Mouse (Mus musculus) midbrain, embryonic 15.5 days (tissue): Measurements from ENCODE around the gene C5ar1. TPM values are rescaled to one million over a fixed set of nuclear protein-coding genes. Genes with fewer than 3 reads are reported as not detected.
A peak's percentile ranks its signal among the peaks of the same experiment; 100 is the strongest.

ENCODE experiments used
- ATAC-seq: fragments of 200-750 bp; cut with Nextera tagmentation; replicated peaks from 2 replicates; pipeline ENCODE4 v1.8.0; 2017; ENCODE audit warnings: moderate TSS enrichment
- H3K27ac ChIP-seq: fragments of 300-500 bp; sonication (generic); 2 replicates; pipeline ENCODE4 v1.5.1; 2015; ENCODE audit warnings: mild to moderate bottlenecking, inconsistent platforms
- H3K27me3 ChIP-seq: fragments of 300-500 bp; sonication (generic); replicated peaks from 2 replicates; pipeline ENCODE4 v1.6.1; 2015; ENCODE audit warnings: inconsistent platforms
- H3K36me3 ChIP-seq: fragments of 300-500 bp; sonication (generic); replicated peaks from 2 replicates; pipeline ENCODE4 v1.6.1; 2015; ENCODE audit warnings: inconsistent platforms
- H3K4me1 ChIP-seq: fragments of 300-500 bp; sonication (generic); 2 replicates; pipeline ENCODE4 v1.6.1; 2015; ENCODE audit warnings: inconsistent platforms
- H3K4me2 ChIP-seq: fragments of 300-500 bp; sonication (generic); 2 replicates; pipeline ENCODE4 v1.6.1; 2015; ENCODE audit warnings: inconsistent platforms, mild to moderate bottlenecking, moderate library complexity
- H3K4me3 ChIP-seq: fragments of 300-500 bp; sonication (generic); 2 replicates; pipeline ENCODE4 v1.5.1; 2015; ENCODE audit warnings: mild to moderate bottlenecking, inconsistent platforms
- H3K9ac ChIP-seq: fragments of 300-500 bp; sonication (generic); 2 replicates; pipeline ENCODE4 v1.6.1; 2015; ENCODE audit warnings: mild to moderate bottlenecking, inconsistent platforms
- H3K9me3 ChIP-seq: fragments of 300-500 bp; sonication (generic); 2 replicates; pipeline ENCODE4 v1.6.1; 2016; ENCODE audit warnings: inconsistent platforms
- WGBS: fragments of 180-500 bp; shearing (Covaris S2); methylation state at CpG from one replicate; pipeline ENCODE4 v1.1.7; 2015; ENCODE audit warnings: mixed read lengths; 5-methylcytosine and 5-hydroxymethylcytosine counted together
- polyA plus RNA-seq: library from polyadenylated mRNA; unstranded; fragments of >200 nt; fragmentation: Nextera tagmentation; extraction: Ambion mirVana; gene quantifications from 2 replicates; pipeline ENCODE4 v1.2.1, GENCODE M21; 2015

The C5ar1 gene
- polyA plus RNA-seq, 1 experiment from 2014 or later = 1.5 TPM

DNA sequence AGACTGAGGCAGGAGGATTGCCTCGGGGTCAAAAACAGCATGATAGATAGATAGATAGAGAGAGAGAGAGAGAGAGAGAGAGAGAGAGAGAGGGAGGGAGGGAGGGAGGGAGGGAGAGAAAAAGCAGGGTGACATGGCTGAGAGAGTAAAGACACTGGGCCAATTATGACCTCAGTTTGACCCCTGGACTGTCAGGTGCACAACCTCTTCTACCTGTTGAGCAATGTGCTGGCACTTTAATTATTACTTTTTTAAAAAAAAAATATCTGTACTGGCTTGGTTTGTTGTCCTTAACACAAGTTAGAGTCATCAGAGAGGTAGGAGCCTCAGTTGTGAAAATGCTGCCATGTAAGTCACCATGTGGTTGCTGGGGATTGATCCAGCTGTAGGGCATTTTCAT lies 28.5 kb upstream of the C5ar1 start:
- peaks cover 11% of the 10 kb centered on the region for H3K4me1 ChIP-seq
- H3K9ac ChIP-seq = no peak overlapping the region
- H3K27ac ChIP-seq = no peak overlapping the region
- H3K36me3 ChIP-seq = 0 out of 2 replicates have a peak, but pooled peaks cover 3% of the 10 kb centered on the region
- 81% methylated on average over 1 of the region's 1 CpGs for WGBS
- ATAC-seq = no peak
- no peak overlapping the region for H3K4me2 ChIP-seq
- no peaks in the 10 kb centered on the region for H3K9me3 ChIP-seq
- H3K27me3 ChIP-seq = no peaks in the 10 kb centered on the region
- H3K4me3 ChIP-seq = no peak overlapping the region

DNA sequence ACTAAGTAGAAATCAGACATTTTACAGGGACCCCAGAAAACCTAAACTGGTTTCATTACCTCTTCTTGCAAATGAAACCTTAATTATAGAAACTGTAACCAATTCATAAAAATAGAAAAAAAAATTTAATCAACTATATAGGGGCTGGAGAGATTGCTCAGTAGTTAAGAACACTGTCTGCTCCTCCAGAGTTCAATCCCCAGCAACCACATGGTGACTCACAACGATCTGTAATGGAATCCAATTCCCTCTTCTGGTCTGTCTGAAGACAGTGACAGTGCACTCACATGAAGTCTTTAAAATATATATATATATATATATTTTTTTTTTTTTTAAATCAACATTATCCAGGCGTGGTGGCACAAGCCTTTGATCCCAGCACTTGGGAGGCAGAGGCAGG lies 27.7 kb upstream of the C5ar1 start:
- H3K27me3 ChIP-seq = no peaks in the 10 kb centered on the region
- ATAC-seq = no peak

DNA sequence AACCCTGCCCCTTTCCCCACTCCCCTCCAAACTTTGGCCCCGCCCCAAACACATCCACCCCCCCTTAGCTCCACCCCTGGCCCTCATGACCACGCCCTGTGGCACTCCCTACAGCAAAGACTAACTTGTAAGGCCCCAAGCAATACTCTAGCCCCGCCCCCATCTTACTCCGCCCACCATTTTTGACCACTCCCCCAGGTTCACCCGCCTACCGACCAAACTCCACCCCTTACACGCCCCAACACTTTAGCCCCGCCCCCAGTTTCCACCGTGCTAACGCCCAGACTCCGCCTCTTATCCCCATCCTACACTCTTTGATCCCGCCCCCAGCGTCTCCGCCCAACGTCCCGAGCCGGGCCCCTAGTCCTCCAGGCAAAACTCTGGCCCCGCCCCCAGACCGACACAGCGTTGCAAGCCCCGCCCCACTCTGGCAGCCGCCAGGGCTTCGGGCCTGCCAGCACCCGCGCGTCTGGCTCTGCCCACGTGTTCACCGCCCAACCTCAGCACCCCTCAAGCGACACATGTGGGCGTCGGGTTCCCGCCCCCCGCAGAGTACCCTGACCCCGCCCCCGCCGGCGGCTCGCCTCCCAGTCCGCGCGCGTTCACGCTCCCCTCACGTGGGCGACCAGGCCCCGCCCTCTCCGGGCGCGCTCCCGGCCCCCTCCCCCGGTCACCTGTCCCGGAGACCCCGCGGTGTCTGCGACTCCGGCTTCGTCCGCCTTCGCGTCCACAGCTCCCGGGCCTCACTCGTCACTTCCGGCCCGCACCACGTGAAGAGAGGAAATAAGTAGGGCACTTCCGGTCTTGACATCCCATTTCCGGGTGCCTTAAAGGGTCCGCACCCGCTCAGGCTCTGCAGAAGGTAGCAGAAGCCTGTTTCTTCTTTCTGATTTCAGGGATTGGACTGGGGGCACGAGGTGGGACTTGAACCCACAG lies 27.0 kb upstream of the C5ar1 start, which contains the start of gene Ccdc9:
Gene Ccdc9 (minus strand): TSS at position 770 of the 936 bp plus-strand sequence.
- peak within 1 kb of the TSS; percentile 59 for H3K9ac ChIP-seq
- peak; percentile 97 for ATAC-seq
- WGBS = under 1% methylated on average over 69 of the region's 70 CpGs

More for the DNA sequence above, 27.7 kb upstream of the C5ar1 start:
- Histone ChIP-seq H3K4me2 (peak overlapping the region; percentile 57), H3K27ac (peak overlapping the region; percentile 93), H3K4me3 (peak overlapping the region; percentile 63), H3K36me3 (peaks cover 7% of the 10 kb centered on the region; the same call in 1 of the 2 replicates), H3K4me1 (peaks cover 11% of the 10 kb centered on the region), H3K9ac (peak overlapping the region; percentile 59), H3K9me3 (no peaks in the 10 kb centered on the region)
- WGBS = 91% methylated on average over 2 of the region's 2 CpGs

DNA sequence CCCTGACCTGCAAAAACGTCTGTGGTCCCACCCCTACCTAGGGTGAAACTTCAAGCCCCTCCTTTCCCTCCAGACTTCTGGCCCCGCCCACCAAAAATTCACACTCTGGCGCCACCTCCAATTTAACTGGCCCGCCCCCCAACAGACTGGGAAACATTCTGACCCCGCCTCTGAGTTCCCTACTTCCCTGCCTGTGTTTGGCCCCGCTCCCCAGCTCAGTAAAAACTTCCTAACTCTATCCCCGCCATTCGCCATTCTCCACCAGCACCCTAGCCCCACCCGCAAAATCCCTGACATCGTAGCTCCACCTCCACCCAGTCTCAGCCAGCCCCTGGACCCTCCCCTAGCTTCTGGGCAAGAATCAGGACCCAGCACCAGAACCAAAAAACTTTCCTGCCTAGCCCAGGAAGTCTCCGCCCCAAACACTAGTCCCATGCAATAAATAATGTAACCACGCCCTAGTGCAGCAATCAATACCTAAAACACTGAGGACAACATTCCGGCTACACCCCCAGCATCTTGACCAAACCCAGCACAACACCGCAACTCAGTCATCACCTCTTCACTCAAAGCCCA lies 26.2 kb upstream of the C5ar1 start:
- WGBS = 4% methylated on average over 14 of the region's 14 CpGs
- ATAC-seq = peak; percentile 44
- H3K4me2 ChIP-seq = peak overlapping the region; percentile 57
- H3K9ac ChIP-seq = no peak overlapping the region
- no peaks in the 10 kb centered on the region for H3K9me3 ChIP-seq
- H3K4me3 ChIP-seq = peak overlapping the region; percentile 63
- no peaks in the 10 kb centered on the region for H3K27me3 ChIP-seq
- peak overlapping the region; percentile 93; the same call in 1 of the 2 replicates for H3K27ac ChIP-seq
- H3K4me1 ChIP-seq = peaks cover 11% of the 10 kb centered on the region
- peaks cover 21% of the 10 kb centered on the region; the same call in 1 of the 2 replicates for H3K36me3 ChIP-seq

More for the DNA sequence above, 27.0 kb upstream of the C5ar1 start, which contains the start of gene Ccdc9:
- peaks cover 13% of the 10 kb centered on the region; the same call in 1 of the 2 replicates for H3K36me3 ChIP-seq
- H3K4me2 ChIP-seq = peak within 1 kb of the TSS; percentile 57
- peak within 1 kb of the TSS; percentile 63 for H3K4me3 ChIP-seq
- no peaks in the 10 kb centered on the region for H3K9me3 ChIP-seq
- H3K4me1 ChIP-seq = peaks cover 11% of the 10 kb centered on the region
- no peaks in the 10 kb centered on the region for H3K27me3 ChIP-seq
- H3K27ac ChIP-seq = peak within 1 kb of the TSS; percentile 93

DNA sequence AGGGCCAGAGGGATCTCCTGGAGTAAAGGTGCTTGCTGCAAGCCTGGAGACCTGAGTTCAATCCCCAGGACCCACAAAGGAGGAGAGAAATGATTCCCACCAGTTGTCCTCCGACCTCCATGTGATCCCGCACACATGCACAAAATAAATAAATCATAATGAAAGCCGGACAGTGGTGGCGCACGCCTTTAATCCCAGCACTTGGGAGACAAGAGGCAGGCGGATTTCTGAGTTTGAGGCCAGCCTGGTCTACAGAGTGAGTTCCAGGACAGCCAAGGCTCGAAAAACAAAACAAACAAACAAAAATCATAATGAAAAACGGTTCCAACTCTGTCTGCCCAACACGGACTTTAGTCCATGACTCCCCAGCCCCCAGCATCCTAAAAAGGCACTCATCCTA lies 25.6 kb upstream of the C5ar1 start:
- H3K9me3 ChIP-seq = no peaks in the 10 kb centered on the region
- no peak overlapping the region for H3K27ac ChIP-seq
- ATAC-seq = no peak
- H3K4me3 ChIP-seq = no peak overlapping the region
- peaks cover 11% of the 10 kb centered on the region for H3K4me1 ChIP-seq
- no peak overlapping the region for H3K9ac ChIP-seq
- H3K27me3 ChIP-seq = no peaks in the 10 kb centered on the region
- WGBS = 73% methylated on average over 9 of the region's 9 CpGs
- H3K36me3 ChIP-seq = peaks cover 23% of the 10 kb centered on the region; the same call in 1 of the 2 replicates
- peak overlapping the region; percentile 57; the same call in 1 of the 2 replicates for H3K4me2 ChIP-seq

DNA sequence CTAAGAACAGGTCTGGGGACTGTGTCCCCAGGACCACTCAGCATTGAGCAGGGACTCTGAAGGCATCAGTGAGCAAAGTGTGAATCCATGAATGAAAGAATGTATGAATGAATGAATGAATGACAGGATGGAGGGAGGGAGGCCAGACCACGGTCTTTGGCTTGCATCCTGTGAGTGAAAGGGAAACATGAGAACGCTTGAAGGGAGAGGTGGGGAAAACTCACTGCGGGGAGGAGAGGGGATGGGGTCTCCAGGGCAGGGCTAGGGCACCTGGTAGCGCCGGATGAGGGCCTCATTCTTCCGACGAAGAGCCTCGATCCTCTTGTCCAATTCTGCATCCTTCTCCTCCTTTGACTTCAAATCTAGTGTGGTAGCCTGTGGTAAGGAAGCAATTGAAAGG lies 24.7 kb upstream of the C5ar1 start:
- WGBS = 88% methylated on average over 8 of the region's 8 CpGs
- H3K27ac ChIP-seq = no peak overlapping the region
- ATAC-seq = no peak
- H3K4me3 ChIP-seq = no peak overlapping the region
- no peak overlapping the region for H3K9ac ChIP-seq
- no peaks in the 10 kb centered on the region for H3K27me3 ChIP-seq
- H3K9me3 ChIP-seq = no peaks in the 10 kb centered on the region
- peaks cover 11% of the 10 kb centered on the region for H3K4me1 ChIP-seq
- H3K36me3 ChIP-seq = peaks cover 24% of the 10 kb centered on the region; the same call in 1 of the 2 replicates
- H3K4me2 ChIP-seq = no peak overlapping the region

DNA sequence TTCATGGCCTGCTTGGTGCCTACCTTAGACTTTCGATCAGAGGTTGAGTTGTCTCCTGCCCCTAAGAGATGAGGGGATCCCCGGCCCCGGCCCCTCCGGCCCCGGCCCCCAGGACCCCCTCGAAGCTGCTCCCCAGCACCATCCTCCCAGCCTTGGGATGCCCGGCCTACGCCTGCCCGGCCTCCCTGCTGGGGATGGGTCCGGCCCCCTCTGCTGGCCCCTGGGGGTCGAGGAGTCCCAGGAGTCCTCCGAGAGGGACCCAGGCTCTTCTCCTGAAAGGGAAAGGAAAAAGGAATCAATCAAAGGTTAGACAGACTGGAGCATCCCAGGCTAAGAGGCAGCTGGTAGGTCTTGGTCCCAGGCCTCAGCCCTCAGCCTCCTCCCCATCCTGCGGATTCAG lies 23.0 kb upstream of the C5ar1 start:
- no peaks in the 10 kb centered on the region for H3K27me3 ChIP-seq
- no peak overlapping the region for H3K4me3 ChIP-seq
- no peak overlapping the region for H3K4me2 ChIP-seq
- H3K9me3 ChIP-seq = no peaks in the 10 kb centered on the region
- H3K36me3 ChIP-seq = peaks cover 33% of the 10 kb centered on the region; the same call in 1 of the 2 replicates
- no peak overlapping the region for H3K27ac ChIP-seq
- ATAC-seq = no peak
- no peak overlapping the region for H3K9ac ChIP-seq
- WGBS = 89% methylated on average over 13 of the region's 13 CpGs
- peaks cover 11% of the 10 kb centered on the region for H3K4me1 ChIP-seq

DNA sequence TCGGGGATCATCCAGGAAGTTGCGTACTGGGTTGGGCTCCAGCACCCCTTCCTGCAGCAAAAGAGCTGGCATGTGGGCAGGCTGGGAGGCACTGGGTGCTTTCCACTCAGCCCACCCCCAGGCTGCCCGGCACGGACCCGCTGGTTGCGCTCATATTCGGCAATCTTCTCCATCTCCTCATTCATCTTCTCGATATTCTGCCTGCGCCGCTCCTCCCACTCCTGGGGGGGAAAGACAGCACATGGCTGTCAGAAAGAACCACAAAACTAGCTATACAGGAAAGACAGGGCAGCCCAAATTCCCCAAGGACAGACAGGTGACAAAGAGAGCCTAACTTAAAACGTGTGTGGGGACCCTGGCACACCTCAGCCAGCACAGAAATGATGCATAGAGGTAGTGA lies 21.4 kb upstream of the C5ar1 start:
- H3K9ac ChIP-seq = no peak overlapping the region
- H3K27me3 ChIP-seq = no peaks in the 10 kb centered on the region
- ATAC-seq = no peak
- H3K4me1 ChIP-seq = peaks cover 8% of the 10 kb centered on the region
- 86% methylated on average over 11 of the region's 11 CpGs for WGBS
- H3K9me3 ChIP-seq = no peaks in the 10 kb centered on the region
- H3K4me2 ChIP-seq = no peak overlapping the region
- H3K36me3 ChIP-seq = peaks cover 33% of the 10 kb centered on the region; the same call in 1 of the 2 replicates
- no peak overlapping the region for H3K4me3 ChIP-seq
- H3K27ac ChIP-seq = no peak overlapping the region

DNA sequence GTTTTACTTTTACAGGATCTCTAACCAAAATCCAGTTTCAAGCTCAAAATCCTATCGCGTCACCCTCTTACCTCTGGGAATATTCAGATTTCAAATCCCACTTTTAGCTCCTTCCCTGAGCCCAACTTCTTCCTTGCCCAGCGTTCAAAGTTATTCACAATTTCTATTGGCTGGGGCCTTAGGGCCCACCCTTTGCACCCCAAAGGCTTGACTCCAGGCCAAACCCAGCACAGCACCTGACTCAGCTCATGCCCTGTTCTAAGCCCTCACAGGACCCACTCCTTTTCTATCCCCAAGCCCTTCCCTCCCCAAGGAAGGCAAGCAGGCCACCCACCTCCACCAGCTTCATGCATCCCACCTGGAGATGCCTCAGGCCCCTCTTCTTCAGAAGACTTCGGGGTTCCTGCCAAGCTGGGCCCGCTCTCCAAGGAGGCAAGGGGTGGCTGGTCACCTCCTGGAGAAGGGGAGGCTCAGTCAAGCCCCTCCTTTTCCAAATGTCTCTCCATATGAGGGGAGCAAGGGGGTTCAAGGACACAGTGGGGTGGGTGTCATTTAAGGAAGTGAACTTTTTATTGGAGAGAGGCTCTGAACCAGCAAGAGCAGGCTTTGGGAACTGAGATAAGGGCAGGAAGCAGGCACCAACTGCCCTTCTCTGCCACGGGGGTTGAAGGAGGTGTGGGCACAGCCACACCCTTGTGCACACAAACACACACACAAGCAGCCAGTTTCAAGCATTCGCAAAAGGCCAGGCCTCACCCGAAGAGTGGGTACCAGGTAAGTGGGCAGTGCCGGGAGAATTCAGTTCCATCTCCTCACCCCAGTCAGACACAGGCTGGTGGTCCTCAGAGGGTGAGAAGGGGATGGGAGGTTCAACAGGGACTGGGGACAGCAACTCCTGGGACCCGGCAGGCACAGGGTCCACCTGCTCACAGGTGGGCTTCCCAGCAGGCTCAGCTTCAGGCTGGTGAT lies 15.9 kb upstream of the C5ar1 start:
- Histone ChIP-seq H3K27ac (no peak overlapping the region), H3K4me1 (peaks cover 31% of the 10 kb centered on the region), H3K36me3 (peaks cover 16% of the 10 kb centered on the region; the same call in 1 of the 2 replicates), H3K27me3 (no peaks in the 10 kb centered on the region), H3K9me3 (no peaks in the 10 kb centered on the region), H3K4me3 (no peak overlapping the region), H3K4me2 (no peak overlapping the region), H3K9ac (no peak overlapping the region)
- no peak for ATAC-seq
- 92% methylated on average over 10 of the region's 10 CpGs for WGBS

DNA sequence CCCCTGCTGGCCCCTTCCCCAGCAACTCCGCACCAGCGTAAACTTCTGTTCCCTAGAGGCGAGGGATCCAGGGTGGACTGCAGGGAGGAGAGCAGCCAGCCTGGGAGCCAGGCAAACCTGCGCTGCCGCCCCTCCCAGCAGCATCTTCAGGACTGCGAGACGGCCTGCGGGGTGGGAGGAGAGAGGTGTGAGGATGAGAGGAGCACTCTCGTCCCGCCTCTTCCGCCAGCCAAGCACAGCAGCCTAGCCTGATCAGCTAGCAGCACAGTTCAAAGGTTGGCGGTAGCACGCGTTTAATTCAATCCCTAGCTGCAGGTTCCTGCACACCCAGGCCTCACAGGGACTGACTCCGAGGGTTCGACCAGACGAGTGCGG lies 14.4 kb upstream of the C5ar1 start:
- H3K4me1 ChIP-seq = peaks cover 38% of the 10 kb centered on the region
- H3K4me2 ChIP-seq = peak overlapping the region; percentile 68
- H3K9ac ChIP-seq = peak overlapping the region; percentile 82
- H3K9me3 ChIP-seq = no peaks in the 10 kb centered on the region
- no peaks in the 10 kb centered on the region for H3K27me3 ChIP-seq
- peak; percentile 78 for ATAC-seq
- WGBS = 0% methylated on average over 18 of the region's 18 CpGs
- peak overlapping the region; percentile 95 for H3K27ac ChIP-seq
- peaks cover 12% of the 10 kb centered on the region; the same call in 1 of the 2 replicates for H3K36me3 ChIP-seq
- peak overlapping the region; percentile 86 for H3K4me3 ChIP-seq

DNA sequence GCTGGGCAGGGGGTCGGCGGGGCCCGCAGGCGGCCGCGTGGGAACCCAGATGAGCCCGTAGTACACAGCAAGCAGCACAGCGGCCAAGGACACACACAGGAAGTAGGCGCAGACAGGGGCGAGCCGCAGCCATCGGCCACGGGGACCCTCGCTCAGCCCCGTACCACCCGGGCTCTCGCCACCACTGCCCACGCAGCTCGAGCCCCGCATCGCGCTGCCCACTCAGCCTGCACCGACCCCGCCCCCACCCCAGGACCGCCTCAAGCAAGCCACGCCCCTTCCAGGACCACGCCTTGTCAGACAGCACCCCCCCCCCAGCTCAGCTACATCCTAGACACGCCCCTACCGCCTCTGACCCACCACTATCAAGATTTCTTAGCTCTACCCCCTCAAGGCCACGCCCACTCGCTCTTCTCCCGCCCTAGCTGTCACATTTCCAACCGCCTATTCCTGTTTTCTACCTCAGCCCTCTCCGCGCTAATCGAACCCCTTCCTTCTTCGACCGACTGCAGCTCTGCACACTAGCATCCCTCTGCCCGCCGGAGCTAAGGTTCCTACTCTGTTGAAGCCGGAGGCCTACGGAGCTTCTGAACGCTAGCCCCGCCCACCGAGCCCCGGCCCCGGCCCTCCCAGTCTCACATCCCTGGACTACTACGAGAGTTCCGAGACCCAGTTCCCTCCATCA lies 13.9 kb upstream of the C5ar1 start, which contains the start of gene Inafm1:
Gene Inafm1 (minus strand): TSS at position 537 of the 685 bp plus-strand sequence.
- Histone ChIP-seq H3K4me1 (peaks cover 38% of the 10 kb centered on the region), H3K9me3 (no peaks in the 10 kb centered on the region), H3K4me2 (peak within 1 kb of the TSS; percentile 68), H3K27ac (peak within 1 kb of the TSS; percentile 95), H3K27me3 (no peaks in the 10 kb centered on the region), H3K36me3 (peaks cover 12% of the 10 kb centered on the region; the same call in 1 of the 2 replicates), H3K9ac (peak within 1 kb of the TSS; percentile 82), H3K4me3 (peak within 1 kb of the TSS; percentile 86)
- ATAC-seq = peak; percentile 87
- WGBS = 1% methylated on average over 48 of the region's 49 CpGs
